Mouse (Mus musculus): ENCODE data around the gene Rxfp4. TPM values are rescaled to one million over a fixed set of nuclear protein-coding genes. Genes with fewer than 3 reads are reported as not detected.
A peak's percentile ranks its signal among the peaks of the same experiment; 100 is the strongest.

Rxfp4 gene
- polyA plus RNA-seq, 1 experiment from 2014 or later, result 0.18 TPM

DNA sequence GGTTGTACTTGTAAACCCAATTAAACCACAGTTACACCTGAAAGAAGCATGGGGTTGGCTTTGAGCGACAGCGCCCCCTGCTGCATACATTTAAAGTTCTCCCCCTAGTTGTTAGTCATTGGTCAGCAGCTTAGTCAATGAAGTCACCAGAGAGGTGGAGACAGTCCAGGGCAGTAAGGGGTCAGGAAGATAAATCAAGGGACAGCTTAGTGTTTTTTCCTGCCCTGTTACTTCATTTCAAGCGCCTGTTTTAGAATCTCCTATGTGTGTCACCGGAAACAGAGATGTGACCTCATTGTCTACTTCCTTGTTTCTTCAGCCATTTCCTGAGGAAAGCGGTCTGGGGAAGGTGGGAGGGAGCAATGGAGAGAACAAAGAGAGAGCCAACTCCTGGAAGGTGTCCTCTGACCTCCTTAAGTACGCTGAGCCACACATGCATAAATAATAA is 49.2 kb downstream of the Rxfp4 start:
- H3K4me2 ChIP-seq (ENCODE audit: low read depth, low read length), result no peak overlapping the region
- H3K9me3 ChIP-seq (ENCODE audit: control insufficient read depth, low read length), result no peaks in the 10 kb centered on the region
- no peaks in the 10 kb centered on the region for H3K27me3 ChIP-seq (replicated peaks; ENCODE audit: control insufficient read depth, insufficient read depth, low read length)
- WGBS, result 25% methylated on average over 6 of the region's 6 CpGs
- 0 out of 2 replicates have a peak, but pooled peaks cover 5% of the 10 kb centered on the region for H3K4me1 ChIP-seq (ENCODE audit: control insufficient read depth, insufficient read depth, low read length)
- H3K36me3 ChIP-seq (ENCODE audit: control insufficient read depth, insufficient read depth, low read length), result no peaks in the 10 kb centered on the region
- H3K9ac ChIP-seq (ENCODE audit: low read depth, low read length), result no peak overlapping the region
- DNase-seq (ENCODE audit: low spot score), result peak; percentile 53
- H3K27ac ChIP-seq (replicated peaks; ENCODE audit: low read depth, low read length), result no peak overlapping the region
- no peak overlapping the region for H3K4me3 ChIP-seq (ENCODE audit: low read depth, low read length)
- no peak for ATAC-seq (ENCODE audit: low read depth)

DNA sequence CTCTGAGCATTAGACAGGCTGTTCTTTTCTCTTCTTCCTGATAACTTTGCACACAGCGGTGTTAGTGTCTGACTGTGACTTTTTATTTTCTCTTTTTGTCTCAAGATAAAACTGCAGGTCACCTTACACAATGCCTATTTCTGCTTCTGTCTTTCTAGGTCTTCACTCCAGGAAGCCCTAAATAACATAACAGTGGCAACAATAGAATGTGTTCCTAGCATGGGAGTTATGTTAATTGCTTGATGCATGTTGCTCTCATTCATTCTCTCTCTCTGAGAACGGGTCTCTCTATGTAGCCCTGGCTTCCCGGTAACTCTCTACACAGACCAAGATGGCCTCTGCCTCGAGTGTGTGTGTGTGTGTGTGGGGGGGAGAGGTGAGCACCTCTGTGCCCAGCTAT is 50.5 kb downstream of the Rxfp4 start:
- no peaks in the 10 kb centered on the region for H3K27me3 ChIP-seq (replicated peaks; ENCODE audit: control insufficient read depth, insufficient read depth, low read length)
- no peak for ATAC-seq (ENCODE audit: low read depth)
- H3K9ac ChIP-seq (ENCODE audit: low read depth, low read length), result no peak overlapping the region
- no peaks in the 10 kb centered on the region for H3K9me3 ChIP-seq (ENCODE audit: control insufficient read depth, low read length)
- no peak for DNase-seq (ENCODE audit: low spot score)
- H3K4me2 ChIP-seq (ENCODE audit: low read depth, low read length), result no peak overlapping the region
- WGBS, result 80% methylated on average over 4 of the region's 4 CpGs
- no peak overlapping the region for H3K27ac ChIP-seq (replicated peaks; ENCODE audit: low read depth, low read length)
- H3K36me3 ChIP-seq (ENCODE audit: control insufficient read depth, insufficient read depth, low read length), result no peaks in the 10 kb centered on the region
- H3K4me1 ChIP-seq (ENCODE audit: control insufficient read depth, insufficient read depth, low read length), result no peaks in the 10 kb centered on the region
- H3K4me3 ChIP-seq (ENCODE audit: low read depth, low read length), result no peak overlapping the region

Other genes with a start within 250 kb of the Rxfp4 start
- 87.0 and 99.7 TPM in 2 replicates for gene Pmf1, start 242.8 kb downstream of the Rxfp4 start, polyA plus RNA-seq (2014; fragmentation: Nextera tagmentation; extraction: Ambion mirVana)
- 18.1 and 21.4 TPM in 2 replicates for gene Slc25a44, start 228.0 kb downstream of the Rxfp4 start, polyA plus RNA-seq (2014; fragmentation: Nextera tagmentation; extraction: Ambion mirVana)
- gene Sema4a, start 192.0 kb downstream of the Rxfp4 start, polyA plus RNA-seq (2014; fragmentation: Nextera tagmentation; extraction: Ambion mirVana), result 9.5 and 10.1 TPM in 2 replicates
- 426 and 482 TPM in 2 replicates for gene Lmna, start 143.2 kb downstream of the Rxfp4 start, polyA plus RNA-seq (2014; fragmentation: Nextera tagmentation; extraction: Ambion mirVana)
- gene Mex3a, start 120.7 kb downstream of the Rxfp4 start, polyA plus RNA-seq (2014; fragmentation: Nextera tagmentation; extraction: Ambion mirVana), result 21.5 and 24.7 TPM in 2 replicates
- 33.8 and 38.0 TPM in 2 replicates for gene Rab25, start 104.8 kb downstream of the Rxfp4 start, polyA plus RNA-seq (2014; fragmentation: Nextera tagmentation; extraction: Ambion mirVana)
- gene Lamtor2, start 100.1 kb downstream of the Rxfp4 start, polyA plus RNA-seq (2014; fragmentation: Nextera tagmentation; extraction: Ambion mirVana), result 97.9 and 107 TPM in 2 replicates
- 46.3 and 50.0 TPM in 2 replicates for gene Ubqln4, start 99.4 kb downstream of the Rxfp4 start, polyA plus RNA-seq (2014; fragmentation: Nextera tagmentation; extraction: Ambion mirVana)
- 289 and 337 TPM in 2 replicates for gene Ssr2, start 77.3 kb downstream of the Rxfp4 start, polyA plus RNA-seq (2014; fragmentation: Nextera tagmentation; extraction: Ambion mirVana)
- gene Arhgef2, start 47.2 kb downstream of the Rxfp4 start, polyA plus RNA-seq (2014; fragmentation: Nextera tagmentation; extraction: Ambion mirVana), result 88.0 and 88.7 TPM in 2 replicates
- gene Khdc4, start 32.7 kb upstream of the Rxfp4 start, polyA plus RNA-seq (2014; fragmentation: Nextera tagmentation; extraction: Ambion mirVana), result 66.4 and 70.3 TPM in 2 replicates
- gene Rit1, start 63.7 kb upstream of the Rxfp4 start, polyA plus RNA-seq (2014; fragmentation: Nextera tagmentation; extraction: Ambion mirVana), result 60.9 and 62.9 TPM in 2 replicates
- 25.8 and 30.9 TPM in 2 replicates for gene Syt11, start 122.0 kb upstream of the Rxfp4 start, polyA plus RNA-seq (2014; fragmentation: Nextera tagmentation; extraction: Ambion mirVana)
- gene Gon4l, start 182.1 kb upstream of the Rxfp4 start, polyA plus RNA-seq (2014; fragmentation: Nextera tagmentation; extraction: Ambion mirVana), result 11.8 and 12.7 TPM in 2 replicates

Data from embryonic facial prominence, embryonic 14.5 days (tissue).